Mouse (Mus musculus) CH12.LX (cell line): ENCODE measurements at regions not wholly inside any gene's neighbourhood (a gene's known extent, or its start where the extent isn't known, plus 50 kb on each side); places are given as distances from the start of the nearest gene placed in this dataset.

Source experiments
- DNase-seq: peaks from one replicate; pipeline ENCODE4 v3.0.0-alpha.2; 2013; ENCODE audit errors: extremely low read depth
- H3K27ac ChIP-seq: 2 replicates; pipeline ENCODE4 v1.5.1; 2012; ENCODE audit warnings: low read depth, mild to moderate bottlenecking, control low read depth, moderate library complexity; ENCODE audit not compliant: insufficient read depth
- H3K27me3 ChIP-seq: replicated peaks from 2 replicates; pipeline ENCODE3; 2012; ENCODE audit warnings: inconsistent platforms
- H3K36me3 ChIP-seq, 2 experiments: replicated peaks in 1 of 2; 2 replicates each; pipeline versions ENCODE3 to v1.6.1; 2012; ENCODE audit warnings: inconsistent platforms in 1 of 2, low read length in 1 of 2, mild to moderate bottlenecking in 1 of 2, mixed read lengths in 1 of 2, moderate library complexity in 1 of 2; ENCODE audit not compliant: control insufficient read depth in 1 of 2, insufficient read depth in 1 of 2
- H3K4me1 ChIP-seq, 2 experiments: 2 replicates each; pipeline ENCODE4 v1.6.1; 2012; ENCODE audit warnings: inconsistent platforms in 1 of 2, moderate library complexity in 1 of 2; ENCODE audit not compliant: insufficient read depth in 2 of 2, control insufficient read depth in 1 of 2
- H3K4me2 ChIP-seq: 2 replicates; pipeline ENCODE4 v1.6.1; 2012; ENCODE audit warnings: low read depth, mild to moderate bottlenecking, control low read depth; ENCODE audit not compliant: poor library complexity, insufficient read depth, severe bottlenecking
- H3K4me3 ChIP-seq, 3 experiments: fragments of 150-350 bp in 1 of 3; sonication (generic) in 1 of 3; replicated peaks in 1 of 3; 2 replicates each; pipeline versions ENCODE3 to v1.5.1; 2011 to 2012; ENCODE audit warnings: low read depth in 2 of 3, low read length in 2 of 3, mild to moderate bottlenecking in 2 of 3, moderate library complexity in 2 of 3, control low read depth in 1 of 3, improper control_type of control experiment in 1 of 3, inconsistent platforms in 1 of 3, mixed read lengths in 1 of 3; ENCODE audit not compliant: poor library complexity in 1 of 3
- H3K79me2 ChIP-seq: replicated peaks from 2 replicates; pipeline ENCODE4 v1.6.1; 2012; ENCODE audit warnings: mild to moderate bottlenecking, moderate library complexity; ENCODE audit not compliant: control insufficient read depth, poor library complexity, insufficient read depth, severe bottlenecking; ENCODE audit errors: extremely low read depth
- H3K9ac ChIP-seq: 2 replicates; pipeline ENCODE4 v1.6.1; 2012; ENCODE audit warnings: low read depth, mild to moderate bottlenecking, control low read depth, moderate library complexity; ENCODE audit not compliant: insufficient read depth
- H3K9me3 ChIP-seq: replicated peaks from 2 replicates; pipeline ENCODE3; 2012; ENCODE audit warnings: low read length, inconsistent platforms, mixed read lengths
- CHD1 ChIP-seq: IDR thresholded peaks from 2 replicates; pipeline ENCODE4 v1.6.1; 2012; ENCODE audit warnings: low read depth, low read length, improper control_type of control experiment, inconsistent platforms
- CHD2 ChIP-seq: IDR thresholded peaks from 2 replicates; pipeline ENCODE4 v1.6.1; 2011; ENCODE audit warnings: low read length, improper control_type of control experiment
- ELF1 ChIP-seq: IDR thresholded peaks from 2 replicates; pipeline ENCODE4 v1.6.1; 2014; ENCODE audit warnings: low read depth, mild to moderate bottlenecking, inconsistent platforms, low read length, improper control_type of control experiment
- EP300 ChIP-seq: IDR thresholded peaks from 2 replicates; pipeline ENCODE4 v1.6.1; 2011; ENCODE audit warnings: low read length, improper control_type of control experiment
- ETS1 ChIP-seq: conservative IDR thresholded peaks from 2 replicates; pipeline ENCODE4 v1.6.1; 2012; ENCODE audit warnings: low read depth, mild to moderate bottlenecking, inconsistent platforms, low read length, improper control_type of control experiment, moderate library complexity
- HCFC1 ChIP-seq: IDR thresholded peaks from 2 replicates; pipeline ENCODE4 v1.6.1; 2012; ENCODE audit warnings: low read depth, mild to moderate bottlenecking, inconsistent platforms, low read length, improper control_type of control experiment
- JUN ChIP-seq: IDR thresholded peaks from 2 replicates; pipeline ENCODE4 v1.6.1; 2011; ENCODE audit warnings: low read depth, mild to moderate bottlenecking, low read length, improper control_type of control experiment, moderate library complexity; ENCODE audit not compliant: insufficient read depth
- MAX ChIP-seq: IDR thresholded peaks from 2 replicates; pipeline ENCODE4 v1.6.1; 2011; ENCODE audit warnings: low read length, improper control_type of control experiment
- MAZ ChIP-seq: IDR thresholded peaks from 2 replicates; pipeline ENCODE4 v1.6.1; 2012; ENCODE audit warnings: low read depth, mild to moderate bottlenecking, inconsistent platforms, low read length, improper control_type of control experiment, moderate library complexity
- MEF2A ChIP-seq: IDR thresholded peaks from 2 replicates; pipeline ENCODE4 v1.6.1; 2014; ENCODE audit warnings: low read depth, mild to moderate bottlenecking, inconsistent platforms, low read length, improper control_type of control experiment, borderline replicate concordance
- MXI1 ChIP-seq: IDR thresholded peaks from 2 replicates; pipeline ENCODE4 v1.6.1; 2011; ENCODE audit warnings: mild to moderate bottlenecking, low read depth, low read length, improper control_type of control experiment
- MYC ChIP-seq: IDR thresholded peaks from 2 replicates; pipeline ENCODE4 v1.6.1; 2011; ENCODE audit warnings: low read depth, mild to moderate bottlenecking, improper control_type of control experiment, low read length
- NELFE ChIP-seq: IDR thresholded peaks from 2 replicates; pipeline ENCODE4 v1.6.1; 2011; ENCODE audit warnings: low read depth, low read length, improper control_type of control experiment
- NRF1 ChIP-seq: IDR thresholded peaks from 2 replicates; pipeline ENCODE4 v1.6.1; 2014; ENCODE audit warnings: low read depth, mild to moderate bottlenecking, inconsistent platforms, low read length, improper control_type of control experiment, moderate library complexity
- POLR2AphosphoS2 ChIP-seq: IDR thresholded peaks from 2 replicates; pipeline ENCODE4 v1.6.1; 2011; ENCODE audit warnings: low read depth, low read length, improper control_type of control experiment
- RCOR1 ChIP-seq: conservative IDR thresholded peaks from 2 replicates; pipeline ENCODE4 v1.6.1; 2012; ENCODE audit warnings: low read depth, mild to moderate bottlenecking, inconsistent platforms, low read length, improper control_type of control experiment
- SMC3 ChIP-seq: IDR thresholded peaks from 2 replicates; pipeline ENCODE4 v1.6.1; 2011; ENCODE audit warnings: low read depth, low read length, improper control_type of control experiment
- TBP ChIP-seq: conservative IDR thresholded peaks from 2 replicates; pipeline ENCODE4 v1.6.1; 2011; ENCODE audit warnings: low read depth, low read length, improper control_type of control experiment
- TCF12 ChIP-seq: IDR thresholded peaks from 2 replicates; pipeline ENCODE4 v1.6.1; 2014; ENCODE audit warnings: low read depth, mild to moderate bottlenecking, inconsistent platforms, low read length, improper control_type of control experiment
- UBTF ChIP-seq: IDR thresholded peaks from 2 replicates; pipeline ENCODE4 v1.6.1; 2012; ENCODE audit warnings: low read depth, mild to moderate bottlenecking, inconsistent platforms, low read length, improper control_type of control experiment, moderate library complexity
- USF1 ChIP-seq: IDR thresholded peaks from 2 replicates; pipeline ENCODE4 v1.6.1; 2014; ENCODE audit warnings: low read depth, mild to moderate bottlenecking, inconsistent platforms, low read length, improper control_type of control experiment
- USF2 ChIP-seq: conservative IDR thresholded peaks from 2 replicates; pipeline ENCODE4 v1.6.1; 2011; ENCODE audit warnings: low read depth, low read length, improper control_type of control experiment
- ZKSCAN1 ChIP-seq: IDR thresholded peaks from 2 replicates; pipeline ENCODE4 v1.6.1; 2012; ENCODE audit warnings: low read depth, inconsistent platforms, low read length, improper control_type of control experiment, borderline replicate concordance
- ZMIZ1 ChIP-seq: IDR thresholded peaks from 2 replicates; pipeline ENCODE4 v1.6.1; 2012; ENCODE audit warnings: low read depth, mild to moderate bottlenecking, inconsistent platforms, low read length, improper control_type of control experiment
- ZNF384 ChIP-seq: IDR thresholded peaks from 2 replicates; pipeline ENCODE4 v1.6.1; 2012; ENCODE audit warnings: low read depth, low read length, improper control_type of control experiment, inconsistent platforms
- dilution Hi-C: fragments of 300-500 bp; cut with MboI; formaldehyde crosslinking; loops from 2 replicates; pipeline ENCODE4 v1.14.3; 2020; ENCODE audit warnings: low sequenced_read_pairs; ENCODE audit not compliant: extremely low pct_unique_long_range_greater_than_20kb, extremely low pct_ligation_motif_present
- in situ Hi-C: fragments of 300-500 bp; cut with MboI; formaldehyde crosslinking; loops from 3 replicates; pipeline ENCODE4 v1.14.3; 2019; ENCODE audit warnings: low sequenced_read_pairs, low pct_ligation_motif_present, low pct_unique_long_range_greater_than_20kb, mixed read lengths

GRCm38 (mm10) chr13:69260972-69261371, 261.6 kb upstream of the Adcy2 start:
- no peaks in the 10 kb centered on the region for H3K27me3 ChIP-seq
- no peak for DNase-seq
- H3K4me3 ChIP-seq = no peak overlapping the region
- peaks cover 56% of the 10 kb centered on the region for H3K9me3 ChIP-seq
- no peak overlapping the region for H3K27ac ChIP-seq
- TF ChIP-seq CHD1 (no peak), ZMIZ1 (no peak), SMC3 (no peak), TCF12 (no peak), ETS1 (no peak), UBTF (no peak), MYC (no peak), NRF1 (no peak)
- H3K79me2 ChIP-seq = no peaks in the 10 kb centered on the region
- H3K4me1 ChIP-seq = no peaks in the 10 kb centered on the region
- in situ Hi-C loops (no loop called here), dilution Hi-C loops (no loop called here)
- H3K4me2 ChIP-seq = no peak overlapping the region
- no peaks in the 10 kb centered on the region for H3K36me3 ChIP-seq
- no peak overlapping the region for H3K9ac ChIP-seq

- DNase-seq = no peak
- in situ Hi-C loops = no loop called here
These were observed 264.4 kb upstream of the Adcy2 start for GRCm38 (mm10) chr13:69263722-69264121.

GRCm38 (mm10) chr13:69266071-69266470, 266.7 kb upstream of the Adcy2 start:
- Histone ChIP-seq H3K9ac (no peak overlapping the region), H3K27ac (no peak overlapping the region), H3K4me3 (no peak overlapping the region), H3K36me3 (no peaks in the 10 kb centered on the region), H3K27me3 (no peaks in the 10 kb centered on the region), H3K4me1 (no peaks in the 10 kb centered on the region), H3K9me3 (peaks cover 40% of the 10 kb centered on the region), H3K79me2 (no peaks in the 10 kb centered on the region), H3K4me2 (no peak overlapping the region)
- no peak for DNase-seq
- TF ChIP-seq NELFE (no peak), TBP (no peak), UBTF (no peak), HCFC1 (no peak), MYC (no peak), CHD2 (no peak), MAX (no peak), MXI1 (no peak), EP300 (no peak)
- in situ Hi-C loops (no loop called here), dilution Hi-C loops (no loop called here)

More at GRCm38 (mm10) chr13:69263722-69264121, 264.4 kb upstream of the Adcy2 start:
- no peak for TF ChIP-seq CHD2
- no peak for TF ChIP-seq NRF1
- TF ChIP-seq ETS1 = no peak
- no peak for TF ChIP-seq USF1
- no peak for TF ChIP-seq JUN
- no peak for TF ChIP-seq MEF2A
- TF ChIP-seq USF2 = no peak
- TF ChIP-seq MAX = no peak
- TF ChIP-seq RCOR1 = no peak
- no peak for TF ChIP-seq POLR2AphosphoS2
- no peak for TF ChIP-seq ZKSCAN1
- TF ChIP-seq TBP = no peak
- no peak for TF ChIP-seq TCF12
- no peak for TF ChIP-seq MAZ
- TF ChIP-seq ZNF384 = no peak
- no peak for TF ChIP-seq ELF1
- no peaks in the 10 kb centered on the region for H3K79me2 ChIP-seq
- H3K27me3 ChIP-seq = no peaks in the 10 kb centered on the region
- H3K9ac ChIP-seq = no peak overlapping the region
- H3K9me3 ChIP-seq = peaks cover 50% of the 10 kb centered on the region
- dilution Hi-C loops = no loop called here
- no peaks in the 10 kb centered on the region for H3K36me3 ChIP-seq
- H3K4me1 ChIP-seq = no peaks in the 10 kb centered on the region
- no peak overlapping the region for H3K4me3 ChIP-seq
- H3K4me2 ChIP-seq = no peak overlapping the region
- H3K27ac ChIP-seq = no peak overlapping the region
